Mouse (Mus musculus) C2C12 (cell line): ENCODE data around the gene B3gnt6.

Source experiments
- CEBPB ChIP-seq: IDR thresholded peaks from one replicate; pipeline ENCODE4 v1.6.1; 2011; ENCODE audit warnings: low read depth, mild to moderate bottlenecking, control low read depth, moderate library complexity
- CTCF ChIP-seq: IDR thresholded peaks from one replicate; pipeline ENCODE4 v1.5.1; 2011; ENCODE audit not compliant: control insufficient read depth, insufficient read depth, insufficient read length
- FOSL1 ChIP-seq: IDR thresholded peaks from one replicate; pipeline ENCODE4 v1.8.0; 2011; ENCODE audit warnings: mild to moderate bottlenecking, low read length; ENCODE audit not compliant: poor library complexity, insufficient read depth, severe bottlenecking
- MYOD1 ChIP-seq: IDR thresholded peaks from one replicate; pipeline ENCODE4 v1.6.1; 2011; ENCODE audit warnings: low read depth; ENCODE audit not compliant: control insufficient read depth, insufficient read length
- MYOG ChIP-seq: IDR thresholded peaks from one replicate; pipeline ENCODE4 v1.6.1; 2011; ENCODE audit not compliant: control insufficient read depth, insufficient read length; ENCODE audit errors: extremely low read depth
- USF1 ChIP-seq: IDR thresholded peaks from one replicate; pipeline ENCODE4 v1.6.1; 2011; ENCODE audit warnings: low read depth, mild to moderate bottlenecking, control low read depth, moderate library complexity

DNA sequence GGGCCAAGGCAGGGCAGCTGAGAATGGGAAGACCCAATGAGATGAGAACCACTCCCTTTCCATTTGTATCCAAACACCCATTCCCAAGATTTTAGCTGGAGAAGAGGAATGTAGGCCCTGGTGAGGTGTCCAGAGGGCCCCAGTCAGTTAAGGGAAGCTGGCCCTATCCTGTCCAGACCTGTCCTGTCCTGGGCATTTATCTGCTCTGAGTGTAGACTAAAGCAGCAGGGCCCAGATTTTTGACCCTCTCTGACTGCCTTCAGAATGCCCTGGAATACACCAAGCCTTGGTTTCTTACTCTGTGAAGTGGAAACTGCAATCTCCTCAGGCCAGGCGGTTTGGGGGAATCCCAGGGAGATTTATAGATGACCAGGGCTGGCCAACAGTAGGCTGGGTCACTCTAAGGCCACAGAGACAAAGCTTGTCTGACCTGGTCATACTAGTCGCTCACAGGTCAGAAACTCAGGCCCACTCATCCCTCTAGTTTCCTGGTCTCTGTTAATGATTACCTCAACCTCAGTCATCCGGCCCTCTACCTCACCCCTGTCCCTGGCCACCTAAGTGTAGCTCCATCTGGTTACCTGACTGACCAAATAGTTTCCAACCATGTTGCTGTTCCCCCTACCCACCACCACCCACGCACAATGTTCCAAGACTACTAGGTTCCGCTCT, 20.6 kb downstream of the B3gnt6 start:
- no peak for TF ChIP-seq MYOD1
- no peak for TF ChIP-seq CTCF
- no peak for TF ChIP-seq MYOG
- no peak for TF ChIP-seq CEBPB
- no peak for TF ChIP-seq USF1
- TF ChIP-seq FOSL1, result no peak
